Mouse (Mus musculus) forebrain, embryonic 10.5 days (tissue): ENCODE measurements around the gene Gm136. TPM values are rescaled to one million over a fixed set of nuclear protein-coding genes. Genes with fewer than 3 reads are reported as not detected.

ENCODE experiments used
- DNase-seq: peaks from one replicate; pipeline ENCODE4 v3.0.0-alpha.2; 2017; ENCODE audit warnings: low spot score; ENCODE audit errors: extremely low spot score
- H3K27ac ChIP-seq: fragments of 300-500 bp; sonication (generic); 2 replicates; pipeline ENCODE4 v1.5.1; 2016; ENCODE audit warnings: mild to moderate bottlenecking
- H3K27me3 ChIP-seq: fragments of 300-500 bp; sonication (generic); 2 replicates; pipeline ENCODE4 v1.6.1; 2016; ENCODE audit warnings: mild to moderate bottlenecking; ENCODE audit not compliant: poor library complexity, severe bottlenecking
- H3K36me3 ChIP-seq: fragments of 300-500 bp; sonication (generic); replicated peaks from 2 replicates; pipeline ENCODE4 v1.6.1; 2016; ENCODE audit warnings: mild to moderate bottlenecking, moderate library complexity
- H3K4me1 ChIP-seq: fragments of 300-500 bp; sonication (generic); 2 replicates; pipeline ENCODE4 v1.6.1; 2016
- H3K4me3 ChIP-seq: fragments of 300-500 bp; sonication (generic); 2 replicates; pipeline ENCODE4 v1.5.1; 2016; ENCODE audit warnings: mild to moderate bottlenecking, moderate library complexity
- H3K9me3 ChIP-seq: fragments of 300-500 bp; sonication (generic); 2 replicates; pipeline ENCODE4 v1.6.1; 2016; ENCODE audit warnings: mild to moderate bottlenecking, moderate library complexity
- WGBS: fragments of 180-500 bp; shearing (Covaris S2); methylation state at CpG from one replicate; pipeline ENCODE4 v1.1.7; 2016; 5-methylcytosine and 5-hydroxymethylcytosine counted together
- polyA plus RNA-seq: library from polyadenylated mRNA; unstranded; fragments of >200 nt; fragmentation: Nextera tagmentation; extraction: Ambion mirVana; gene quantifications from 2 replicates; pipeline ENCODE4 v1.2.1, GENCODE M21; 2016

The Gm136 gene
- not detected in 2 replicates for polyA plus RNA-seq

DNA sequence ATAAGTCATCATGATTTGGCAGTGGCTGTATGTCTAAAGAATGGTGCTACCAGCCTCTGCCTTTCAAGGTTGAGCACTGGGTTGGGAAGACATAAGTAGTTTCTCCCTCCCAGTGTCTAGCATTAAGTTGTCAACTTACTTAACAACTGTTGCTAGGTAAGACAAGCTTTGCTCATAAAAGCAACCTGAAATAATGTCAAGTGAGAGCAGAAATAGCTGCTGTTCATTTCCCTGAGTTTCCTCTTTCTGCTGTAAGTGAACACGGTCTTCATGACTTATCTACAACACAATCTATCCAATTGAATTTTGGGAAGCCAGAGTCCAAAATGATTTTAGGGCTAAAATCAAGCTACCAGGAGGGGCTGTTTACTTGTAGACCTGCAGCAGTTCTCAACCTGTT lies at the start of gene Gm136:
TSS of gene Gm136 (minus strand) at position 101 of the 400 bp plus-strand sequence.
- Histone ChIP-seq H3K27ac (no peak within 1 kb of the TSS), H3K27me3 (no peaks in the 10 kb centered on the region), H3K4me1 (no peaks in the 10 kb centered on the region), H3K36me3 (no peaks in the 10 kb centered on the region), H3K9me3 (no peaks in the 10 kb centered on the region), H3K4me3 (no peak within 1 kb of the TSS)
- DNase-seq: no peak
- 87% methylated on average over 1 of the region's 1 CpGs for WGBS

GRCm38 (mm10) chr4:34801166-34802034 lies 45.3 kb upstream of the Gm136 start:
- no peak overlapping the region for H3K27ac ChIP-seq
- no peaks in the 10 kb centered on the region for H3K4me1 ChIP-seq
- DNase-seq: no peak
- H3K36me3 ChIP-seq: peaks cover 25% of the 10 kb centered on the region
- no peaks in the 10 kb centered on the region for H3K27me3 ChIP-seq
- H3K9me3 ChIP-seq: no peaks in the 10 kb centered on the region
- 88% methylated on average over 14 of the region's 14 CpGs for WGBS
- H3K4me3 ChIP-seq: no peak overlapping the region

DNA sequence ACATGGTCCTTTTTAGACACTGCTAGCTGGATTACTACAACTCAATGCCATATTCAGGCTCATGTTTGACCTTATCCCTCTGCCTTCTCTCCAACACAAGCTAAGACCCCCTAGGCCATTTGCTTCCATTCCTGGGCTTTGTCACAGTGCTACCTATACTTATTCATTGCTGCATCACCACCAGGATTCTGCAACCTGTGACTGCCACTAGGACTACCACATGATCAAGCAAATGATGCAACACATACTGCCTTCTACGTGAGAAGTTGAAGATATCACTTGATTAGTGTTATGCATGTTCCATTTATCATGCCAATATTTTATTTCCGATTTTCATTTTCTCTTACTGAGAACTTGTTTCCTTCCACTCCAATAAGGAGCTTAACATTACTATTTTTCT lies 41.9 kb upstream of the Gm136 start:
- no peaks in the 10 kb centered on the region for H3K9me3 ChIP-seq
- no peaks in the 10 kb centered on the region for H3K27me3 ChIP-seq
- 94% methylated on average over 2 of the region's 2 CpGs for WGBS
- no peak for DNase-seq
- peaks cover 4% of the 10 kb centered on the region for H3K36me3 ChIP-seq
- H3K27ac ChIP-seq: no peak overlapping the region
- H3K4me3 ChIP-seq: no peak overlapping the region
- H3K4me1 ChIP-seq: no peaks in the 10 kb centered on the region

DNA sequence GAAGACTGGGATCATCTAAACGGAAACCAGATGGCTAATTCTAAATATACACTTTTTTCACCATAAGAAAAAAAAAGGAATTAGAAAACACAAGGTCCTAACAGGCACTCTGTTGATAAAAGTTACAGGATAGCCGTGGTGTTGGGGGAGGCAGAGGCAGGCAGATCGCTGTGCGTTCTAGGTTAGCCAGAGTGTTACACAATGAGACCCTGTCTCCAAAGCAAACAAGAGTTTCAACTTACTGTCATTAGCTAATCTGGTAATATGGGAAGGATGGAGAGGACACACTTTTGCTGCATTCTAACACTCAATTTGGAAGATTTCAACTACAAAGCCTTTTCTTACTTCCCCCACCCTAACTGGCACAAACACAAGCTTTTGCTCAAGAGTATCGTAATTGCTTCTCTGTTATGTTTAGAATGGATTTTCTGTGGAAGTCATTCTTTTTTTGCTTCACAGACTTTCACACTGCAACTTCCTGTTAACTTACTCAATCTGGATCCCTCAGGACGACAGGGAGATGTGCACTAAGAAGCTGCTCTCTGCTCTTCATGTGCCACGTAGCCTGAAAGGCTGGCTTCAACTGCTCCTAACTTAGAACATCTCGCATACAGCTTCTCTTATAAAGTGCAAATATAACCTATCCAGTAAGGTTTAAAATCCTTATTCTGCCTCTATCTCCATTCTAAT lies 41.4 kb upstream of the Gm136 start:
- H3K27ac ChIP-seq: no peak overlapping the region
- WGBS: 81% methylated on average over 8 of the region's 8 CpGs
- no peaks in the 10 kb centered on the region for H3K27me3 ChIP-seq
- no peak overlapping the region for H3K4me3 ChIP-seq
- DNase-seq: no peak
- H3K9me3 ChIP-seq: no peaks in the 10 kb centered on the region
- H3K36me3 ChIP-seq: no peaks in the 10 kb centered on the region; the same call in 1 of the 2 replicates
- H3K4me1 ChIP-seq: no peaks in the 10 kb centered on the region

DNA sequence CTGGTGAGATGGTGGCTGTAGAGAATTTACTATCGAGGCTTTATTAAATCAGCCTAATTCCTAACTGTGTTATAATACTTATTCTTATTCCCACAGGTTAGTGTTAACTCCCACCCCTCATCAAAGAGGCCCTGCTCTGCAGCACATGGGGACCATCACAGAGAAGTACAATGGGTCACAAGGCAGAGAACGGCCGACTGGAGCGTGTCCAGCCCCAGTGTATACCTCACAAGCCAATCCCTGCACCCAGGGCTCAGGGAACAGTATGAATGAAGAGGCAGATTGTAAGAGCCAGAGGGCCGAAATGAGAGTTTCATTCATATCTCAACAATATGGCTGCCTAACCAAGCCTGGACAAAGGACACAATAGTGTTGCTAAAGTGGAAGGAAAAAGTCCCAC lies 40.2 kb upstream of the Gm136 start:
- H3K36me3 ChIP-seq: no peaks in the 10 kb centered on the region
- no peak overlapping the region for H3K4me3 ChIP-seq
- no peak overlapping the region for H3K27ac ChIP-seq
- no peaks in the 10 kb centered on the region for H3K9me3 ChIP-seq
- no peaks in the 10 kb centered on the region for H3K4me1 ChIP-seq
- DNase-seq: no peak
- WGBS: 89% methylated on average over 5 of the region's 5 CpGs
- H3K27me3 ChIP-seq: no peaks in the 10 kb centered on the region

DNA sequence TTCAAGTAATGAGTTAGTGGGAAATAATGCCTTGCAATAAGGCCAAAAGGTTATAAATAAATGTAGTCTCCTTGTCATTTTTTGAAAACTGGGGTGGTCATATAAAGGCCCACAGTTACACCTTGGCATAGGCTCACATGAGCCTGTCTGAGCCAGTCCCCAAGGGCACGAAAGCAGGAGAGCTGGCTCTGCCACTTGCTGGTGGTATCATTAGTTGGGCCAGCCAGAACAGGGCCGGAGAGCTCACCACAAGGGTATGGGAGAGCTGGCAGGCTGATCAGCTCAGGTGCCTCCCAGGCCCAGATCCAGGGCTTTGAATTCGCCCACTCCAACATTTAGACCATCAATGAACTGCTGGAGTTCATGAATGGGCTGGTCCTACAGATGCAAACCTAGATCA lies 30.4 kb upstream of the Gm136 start:
- Histone ChIP-seq H3K4me3 (no peak overlapping the region), H3K36me3 (no peaks in the 10 kb centered on the region), H3K4me1 (no peaks in the 10 kb centered on the region), H3K9me3 (no peaks in the 10 kb centered on the region), H3K27ac (no peak overlapping the region), H3K27me3 (no peaks in the 10 kb centered on the region)
- no peak for DNase-seq
- WGBS: 82% methylated on average over 3 of the region's 3 CpGs

DNA sequence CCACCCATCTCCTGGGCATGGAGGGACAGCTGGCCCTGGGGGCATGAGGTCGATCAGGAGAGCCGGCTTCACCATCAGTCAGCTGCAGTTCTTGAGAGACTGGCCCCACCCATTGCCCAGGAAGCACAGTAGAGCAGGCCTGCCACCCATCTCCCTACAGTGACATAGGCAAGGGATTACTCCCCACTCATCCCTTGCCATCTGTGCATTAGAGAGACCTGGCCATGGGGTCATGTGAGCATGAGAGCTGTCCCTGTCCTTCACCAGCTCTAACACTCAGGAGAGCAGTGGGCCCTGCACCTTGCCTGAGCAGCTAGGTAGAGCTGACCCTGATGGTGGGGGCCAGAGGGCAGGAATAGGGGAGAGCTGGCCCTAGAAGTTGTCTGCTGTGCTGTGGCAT lies 29.6 kb upstream of the Gm136 start:
- Histone ChIP-seq H3K27ac (no peak overlapping the region), H3K4me3 (no peak overlapping the region), H3K4me1 (no peaks in the 10 kb centered on the region), H3K27me3 (no peaks in the 10 kb centered on the region), H3K9me3 (no peaks in the 10 kb centered on the region), H3K36me3 (no peaks in the 10 kb centered on the region)
- 65% methylated on average over 2 of the region's 2 CpGs for WGBS
- no peak for DNase-seq

DNA sequence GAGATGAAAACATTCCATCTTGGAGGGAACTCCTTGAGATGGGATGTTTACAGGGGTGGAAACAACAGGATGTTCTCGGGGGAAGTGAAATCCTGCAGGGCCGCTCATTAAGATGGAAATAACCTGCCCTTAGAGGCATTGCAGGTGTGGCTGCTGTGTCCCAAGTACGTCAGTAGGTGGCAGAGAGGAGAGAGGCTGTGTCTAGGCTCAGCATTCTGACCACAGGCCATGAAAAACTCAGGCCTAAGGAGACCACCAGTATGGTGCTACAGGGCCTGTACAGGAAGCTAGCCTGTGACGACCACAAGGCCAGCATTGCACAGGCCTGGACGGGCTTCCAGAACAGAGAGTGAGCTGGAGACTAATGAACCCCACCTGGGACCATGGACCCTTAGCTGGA lies 28.8 kb upstream of the Gm136 start:
- Histone ChIP-seq H3K27me3 (no peaks in the 10 kb centered on the region), H3K4me1 (no peaks in the 10 kb centered on the region), H3K4me3 (no peak overlapping the region), H3K27ac (no peak overlapping the region), H3K9me3 (peaks cover 5% of the 10 kb centered on the region; the same call in 1 of the 2 replicates), H3K36me3 (no peaks in the 10 kb centered on the region)
- 51% methylated on average over 5 of the region's 5 CpGs for WGBS
- DNase-seq: no peak

- Histone ChIP-seq H3K36me3 (no peaks in the 10 kb centered on the region), H3K27ac (no peak overlapping the region), H3K27me3 (no peaks in the 10 kb centered on the region), H3K4me1 (no peaks in the 10 kb centered on the region), H3K9me3 (peaks cover 6% of the 10 kb centered on the region; the same call in 1 of the 2 replicates), H3K4me3 (no peak overlapping the region)
- no peak for DNase-seq
- 33% methylated on average over 4 of the region's 4 CpGs for WGBS
Observed at GRCm38 (mm10) chr4:34782730-34783129, 26.7 kb upstream of the Gm136 start.

- H3K4me3 ChIP-seq: peak within 1 kb of the TSS; percentile 67
- DNase-seq: peak; percentile 93
- H3K27ac ChIP-seq: peak within 1 kb of the TSS; percentile 89
- no peaks in the 10 kb centered on the region for H3K36me3 ChIP-seq
- H3K4me1 ChIP-seq: peaks cover 11% of the 10 kb centered on the region
- 6% methylated on average over 40 of the region's 40 CpGs for whole genome bisulfite sequencing
- H3K27me3 ChIP-seq: no peaks in the 10 kb centered on the region
- peaks cover 6% of the 10 kb centered on the region; the same call in 1 of the 2 replicates for H3K9me3 ChIP-seq
Observed at GRCm38 (mm10) chr4:34777677-34778527, 21.8 kb upstream of the Gm136 start, which contains the start of gene Smim8. Gene Smim8, minus strand, starts transcription at chr4:34778423.

GRCm38 (mm10) chr4:34771652-34772371 lies 15.7 kb upstream of the Gm136 start:
- peak; percentile 30 for DNase-seq
- H3K27ac ChIP-seq: peak overlapping the region; percentile 62; the same call in 1 of the 2 replicates
- WGBS: 10% methylated on average over 8 of the region's 8 CpGs
- no peaks in the 10 kb centered on the region for H3K27me3 ChIP-seq
- no peaks in the 10 kb centered on the region for H3K9me3 ChIP-seq
- no peak overlapping the region; the same call in 1 of the 2 replicates for H3K4me3 ChIP-seq
- H3K4me1 ChIP-seq: peaks cover 9% of the 10 kb centered on the region
- H3K36me3 ChIP-seq: peaks cover 13% of the 10 kb centered on the region

- WGBS: 61% methylated on average over 6 of the region's 6 CpGs
- no peaks in the 10 kb centered on the region for H3K27me3 ChIP-seq
Observed at GRCm38 (mm10) chr4:34749236-34749635, 6.8 kb downstream of the Gm136 start.

More at GRCm38 (mm10) chr4:34749236-34749635, 6.8 kb downstream of the Gm136 start:
- H3K36me3 ChIP-seq: no peaks in the 10 kb centered on the region
- H3K4me3 ChIP-seq: no peak overlapping the region
- no peak for DNase-seq
- H3K9me3 ChIP-seq: no peaks in the 10 kb centered on the region
- H3K4me1 ChIP-seq: no peaks in the 10 kb centered on the region
- no peak overlapping the region for H3K27ac ChIP-seq
